Mouse (Mus musculus) liver, embryonic 15.5 days (tissue): ENCODE data around the gene Ap2b1. TPM values are rescaled to one million over a fixed set of nuclear protein-coding genes. Genes with fewer than 3 reads are reported as not detected.

Source experiments
- ATAC-seq: fragments of 200-750 bp; cut with Nextera tagmentation; 2 replicates; pipeline ENCODE4 v1.8.0; 2017; ENCODE audit warnings: moderate number of reproducible peaks, mild to moderate bottlenecking, moderate library complexity; ENCODE audit not compliant: insufficient read depth
- H3K27ac ChIP-seq: fragments of 300-500 bp; sonication (generic); replicated peaks from 2 replicates; pipeline ENCODE4 v1.5.1; 2015; ENCODE audit warnings: mild to moderate bottlenecking, inconsistent platforms
- H3K27me3 ChIP-seq: fragments of 300-500 bp; sonication (generic); 2 replicates; pipeline ENCODE4 v1.6.1; 2015; ENCODE audit warnings: mild to moderate bottlenecking, inconsistent platforms
- H3K36me3 ChIP-seq: fragments of 300-500 bp; sonication (generic); replicated peaks from 2 replicates; pipeline ENCODE4 v1.6.1; 2015; ENCODE audit warnings: moderate library complexity, mild to moderate bottlenecking, inconsistent platforms
- H3K4me1 ChIP-seq: fragments of 300-500 bp; sonication (generic); replicated peaks from 2 replicates; pipeline ENCODE4 v1.6.1; 2015; ENCODE audit warnings: inconsistent platforms
- H3K4me2 ChIP-seq: fragments of 300-500 bp; sonication (generic); 2 replicates; pipeline ENCODE4 v1.6.1; 2015; ENCODE audit warnings: moderate library complexity, mild to moderate bottlenecking, inconsistent platforms
- H3K4me3 ChIP-seq: fragments of 300-500 bp; sonication (generic); replicated peaks from 2 replicates; pipeline ENCODE4 v1.5.1; 2015; ENCODE audit warnings: mild to moderate bottlenecking, inconsistent platforms
- H3K9ac ChIP-seq: fragments of 300-500 bp; sonication (generic); 2 replicates; pipeline ENCODE4 v1.6.1; 2015; ENCODE audit warnings: moderate library complexity, mild to moderate bottlenecking, inconsistent platforms
- H3K9me3 ChIP-seq: fragments of 300-500 bp; sonication (generic); replicated peaks from 2 replicates; pipeline ENCODE4 v1.6.1; 2016; ENCODE audit warnings: inconsistent platforms
- WGBS: fragments of 180-500 bp; shearing (Covaris S2); methylation state at CpG from one replicate; pipeline ENCODE4 v1.1.7; 2015; ENCODE audit warnings: mixed read lengths; ENCODE audit not compliant: insufficient replicate concordance; 5-methylcytosine and 5-hydroxymethylcytosine counted together
- polyA plus RNA-seq: library from polyadenylated mRNA; unstranded; fragments of >200 nt; fragmentation: Nextera tagmentation; extraction: Ambion mirVana; gene quantifications from 2 replicates; pipeline ENCODE4 v1.2.1, GENCODE M21; 2015

Ap2b1 gene
- polyA plus RNA-seq, 1 experiment from 2014 or later = 19.6 TPM

- H3K9me3 ChIP-seq = no peaks in the 10 kb centered on the region
These were observed 98.8 kb downstream of the Ap2b1 start for GRCm38 (mm10) chr11:83397626-83398025.

GRCm38 (mm10) chr11:83398724-83399123, 99.9 kb downstream of the Ap2b1 start:
- 53% methylated on average over 5 of the region's 5 CpGs for WGBS
- H3K4me1 ChIP-seq = no peaks in the 10 kb centered on the region
- peaks cover 59% of the 10 kb centered on the region for H3K36me3 ChIP-seq
- no peak overlapping the region for H3K4me3 ChIP-seq
- H3K27me3 ChIP-seq = no peaks in the 10 kb centered on the region
- no peak overlapping the region for H3K9ac ChIP-seq
- H3K4me2 ChIP-seq = no peak overlapping the region
- no peak for ATAC-seq
- no peak overlapping the region for H3K27ac ChIP-seq
- no peaks in the 10 kb centered on the region for H3K9me3 ChIP-seq

More at GRCm38 (mm10) chr11:83397626-83398025, 98.8 kb downstream of the Ap2b1 start:
- H3K4me2 ChIP-seq = no peak overlapping the region
- no peak overlapping the region for H3K27ac ChIP-seq
- no peak for ATAC-seq
- H3K4me1 ChIP-seq = no peaks in the 10 kb centered on the region
- H3K4me3 ChIP-seq = no peak overlapping the region
- H3K27me3 ChIP-seq = no peaks in the 10 kb centered on the region
- WGBS = 86% methylated on average over 7 of the region's 7 CpGs
- peaks cover 59% of the 10 kb centered on the region for H3K36me3 ChIP-seq
- H3K9ac ChIP-seq = no peak overlapping the region

GRCm38 (mm10) chr11:83403787-83404186, 105.0 kb downstream of the Ap2b1 start:
- H3K4me3 ChIP-seq = no peak overlapping the region
- no peak overlapping the region for H3K27ac ChIP-seq
- H3K9ac ChIP-seq = no peak overlapping the region
- H3K27me3 ChIP-seq = peaks cover 16% of the 10 kb centered on the region
- H3K4me2 ChIP-seq = no peak overlapping the region
- peaks cover 34% of the 10 kb centered on the region for H3K36me3 ChIP-seq
- no peak for ATAC-seq
- H3K9me3 ChIP-seq = no peaks in the 10 kb centered on the region
- WGBS = 77% methylated on average over 7 of the region's 7 CpGs
- H3K4me1 ChIP-seq = no peaks in the 10 kb centered on the region

GRCm38 (mm10) chr11:83406391-83406790, 107.6 kb downstream of the Ap2b1 start:
- Histone ChIP-seq H3K9ac (no peak overlapping the region), H3K4me1 (no peaks in the 10 kb centered on the region; the same call in 1 of the 2 replicates), H3K4me3 (no peak overlapping the region), H3K27me3 (peaks cover 42% of the 10 kb centered on the region), H3K4me2 (no peak overlapping the region), H3K9me3 (no peaks in the 10 kb centered on the region), H3K36me3 (peaks cover 18% of the 10 kb centered on the region), H3K27ac (no peak overlapping the region)
- WGBS = 53% methylated on average over 3 of the region's 3 CpGs
- ATAC-seq = no peak

- Histone ChIP-seq H3K4me1 (no peaks in the 10 kb centered on the region; the same call in 1 of the 2 replicates), H3K27me3 (peaks cover 58% of the 10 kb centered on the region), H3K4me2 (no peak overlapping the region), H3K36me3 (peaks cover 6% of the 10 kb centered on the region), H3K27ac (no peak overlapping the region), H3K9ac (no peak overlapping the region), H3K9me3 (no peaks in the 10 kb centered on the region), H3K4me3 (no peak overlapping the region)
- 25% methylated on average over 8 of the region's 8 CpGs for WGBS
- no peak for ATAC-seq
These were observed 109.4 kb downstream of the Ap2b1 start for GRCm38 (mm10) chr11:83408242-83408641.

- peak within 1 kb of the TSS; percentile 15; the same call in 1 of the 2 replicates for H3K9ac ChIP-seq
- 5% methylated on average over 29 of the region's 44 CpGs for WGBS
- peaks cover 58% of the 10 kb centered on the region for H3K27me3 ChIP-seq
- no peaks in the 10 kb centered on the region for H3K36me3 ChIP-seq
- ATAC-seq = no peak
- H3K27ac ChIP-seq = no peak within 1 kb of the TSS
- H3K4me2 ChIP-seq = peak within 1 kb of the TSS; percentile 68
- no peaks in the 10 kb centered on the region for H3K9me3 ChIP-seq
- H3K4me3 ChIP-seq = peak within 1 kb of the TSS; percentile 58
- no peaks in the 10 kb centered on the region; the same call in 1 of the 2 replicates for H3K4me1 ChIP-seq
These were observed 110.4 kb downstream of the Ap2b1 start, which contains the start of gene Rasl10b for GRCm38 (mm10) chr11:83409087-83409754. TSS of gene Rasl10b (plus strand) at chr11:83409137.

- ATAC-seq = no peak
- Histone ChIP-seq H3K9me3 (no peaks in the 10 kb centered on the region), H3K4me1 (no peaks in the 10 kb centered on the region; the same call in 1 of the 2 replicates), H3K4me3 (peak overlapping the region; percentile 58), H3K4me2 (peak overlapping the region; percentile 68), H3K27ac (no peak overlapping the region), H3K9ac (peak overlapping the region; percentile 15; the same call in 1 of the 2 replicates), H3K36me3 (no peaks in the 10 kb centered on the region), H3K27me3 (peaks cover 58% of the 10 kb centered on the region)
- 3% methylated on average over 36 of the region's 40 CpGs for WGBS
These were observed 111.0 kb downstream of the Ap2b1 start for GRCm38 (mm10) chr11:83409792-83410291.

DNA sequence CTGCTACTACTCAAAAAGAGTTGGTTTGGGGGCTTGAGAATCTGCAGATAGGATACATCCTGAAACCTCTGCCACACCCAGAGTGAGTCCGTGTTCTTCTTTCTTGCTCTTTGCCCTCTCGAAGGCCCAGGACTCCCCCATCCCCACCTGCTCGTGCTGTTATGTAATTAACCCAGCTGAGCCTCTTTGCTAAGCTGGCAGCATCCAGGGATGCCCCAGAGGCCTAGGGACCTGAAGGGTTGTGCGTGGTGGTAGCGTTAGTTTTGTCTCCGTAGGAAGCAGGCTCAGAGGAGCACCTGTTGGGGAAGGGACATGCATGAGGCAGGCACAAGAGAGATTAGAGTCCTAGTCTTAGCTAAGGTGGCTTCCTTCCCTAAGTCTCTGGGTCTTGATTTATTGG, 111.7 kb downstream of the Ap2b1 start:
- Histone ChIP-seq H3K4me2 (no peak overlapping the region), H3K9me3 (no peaks in the 10 kb centered on the region), H3K4me3 (no peak overlapping the region), H3K9ac (no peak overlapping the region), H3K4me1 (no peaks in the 10 kb centered on the region; the same call in 1 of the 2 replicates), H3K27ac (no peak overlapping the region), H3K27me3 (peaks cover 58% of the 10 kb centered on the region), H3K36me3 (no peaks in the 10 kb centered on the region)
- ATAC-seq = no peak
- WGBS = 59% methylated on average over 6 of the region's 6 CpGs

GRCm38 (mm10) chr11:83417080-83417479, 118.3 kb downstream of the Ap2b1 start:
- 0 out of 2 replicates have a peak, but pooled peaks cover 5% of the 10 kb centered on the region for H3K4me1 ChIP-seq
- no peak overlapping the region for H3K9ac ChIP-seq
- no peak overlapping the region for H3K27ac ChIP-seq
- no peaks in the 10 kb centered on the region for H3K36me3 ChIP-seq
- no peak overlapping the region for H3K4me3 ChIP-seq
- H3K9me3 ChIP-seq = no peaks in the 10 kb centered on the region
- H3K27me3 ChIP-seq = peaks cover 64% of the 10 kb centered on the region
- WGBS = 4% methylated on average over 5 of the region's 5 CpGs
- no peak overlapping the region for H3K4me2 ChIP-seq
- no peak for ATAC-seq

DNA sequence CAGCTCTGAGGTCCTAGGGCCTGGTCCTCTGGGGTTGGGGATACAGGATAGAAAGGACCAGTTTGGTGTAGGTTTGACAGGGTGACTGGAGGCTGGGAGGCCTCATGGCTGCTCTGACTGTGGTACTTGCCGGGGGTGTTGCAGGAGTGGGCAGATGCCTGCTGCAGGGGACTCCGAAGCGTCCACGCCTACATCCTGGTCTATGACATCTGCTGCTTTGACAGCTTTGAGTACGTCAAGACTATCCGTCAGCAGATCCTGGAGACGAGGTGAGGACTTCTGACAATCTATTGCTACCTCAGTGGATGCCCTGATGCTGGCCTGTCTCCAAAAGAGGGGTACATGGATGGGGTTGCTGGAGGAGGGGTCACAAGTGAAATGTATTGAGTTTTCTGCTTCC, 118.9 kb downstream of the Ap2b1 start:
- Histone ChIP-seq H3K36me3 (no peaks in the 10 kb centered on the region), H3K9ac (no peak overlapping the region), H3K4me1 (0 out of 2 replicates have a peak, but pooled peaks cover 5% of the 10 kb centered on the region), H3K4me2 (no peak overlapping the region), H3K27me3 (peaks cover 59% of the 10 kb centered on the region), H3K9me3 (no peaks in the 10 kb centered on the region), H3K4me3 (no peak overlapping the region), H3K27ac (no peak overlapping the region)
- WGBS = 62% methylated on average over 7 of the region's 7 CpGs
- ATAC-seq = no peak

DNA sequence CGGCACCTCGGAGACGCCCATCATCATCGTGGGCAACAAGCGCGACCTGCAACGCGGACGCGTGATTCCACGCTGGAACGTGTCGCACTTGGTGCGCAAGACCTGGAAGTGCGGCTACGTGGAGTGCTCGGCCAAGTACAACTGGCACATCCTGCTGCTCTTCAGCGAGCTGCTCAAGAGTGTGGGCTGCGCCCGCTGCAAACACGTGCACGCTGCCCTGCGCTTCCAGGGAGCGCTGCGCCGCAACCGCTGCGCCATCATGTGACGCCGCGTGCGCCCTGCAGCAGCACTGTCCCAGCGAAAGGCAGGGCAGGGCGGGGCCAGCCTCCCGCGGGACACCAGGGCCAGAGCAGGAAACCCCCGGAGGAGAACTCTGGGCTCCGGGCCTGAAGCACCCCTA, 119.7 kb downstream of the Ap2b1 start:
- Histone ChIP-seq H3K9ac (no peak overlapping the region), H3K9me3 (no peaks in the 10 kb centered on the region), H3K4me3 (no peak overlapping the region), H3K4me1 (0 out of 2 replicates have a peak, but pooled peaks cover 5% of the 10 kb centered on the region), H3K27ac (no peak overlapping the region), H3K27me3 (peaks cover 56% of the 10 kb centered on the region), H3K4me2 (no peak overlapping the region), H3K36me3 (no peaks in the 10 kb centered on the region)
- 7% methylated on average over 38 of the region's 38 CpGs for WGBS
- no peak for ATAC-seq
